Mouse (Mus musculus): ENCODE measurements at regions not wholly inside any gene's neighbourhood (a gene's known extent, or its start where the extent isn't known, plus 50 kb on each side); places are given as distances from the start of the nearest gene placed in this dataset.

- DNase-seq (ENCODE audit: extremely low read depth, insufficient read length, low spot score): no peak
Measured at GRCm38 (mm10) chr11:112542573-112542972, 239.5 kb upstream of the Sox9 start.

DNA sequence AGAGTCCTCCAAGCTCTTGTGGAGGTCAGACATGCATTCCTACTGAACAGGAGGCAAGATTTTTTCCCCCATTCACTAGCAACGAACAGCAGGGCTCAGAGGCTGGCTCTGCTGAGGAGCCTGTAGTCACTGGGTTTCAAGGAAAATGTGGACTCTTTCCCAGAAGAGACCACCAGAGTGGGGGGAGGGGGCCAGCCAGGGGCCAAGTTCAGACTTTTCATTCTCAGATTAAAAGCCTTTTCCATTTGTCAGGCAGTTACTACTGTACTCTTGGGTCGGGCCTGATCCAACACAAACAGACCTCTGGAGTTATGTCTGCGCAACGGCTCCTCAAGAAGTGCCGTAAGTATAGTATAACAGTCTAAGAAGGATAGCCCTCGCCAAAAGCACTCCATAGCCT is 238.6 kb upstream of the Sox9 start:
- no peak for DNase-seq (ENCODE audit: extremely low read depth, insufficient read length, low spot score)

DNA sequence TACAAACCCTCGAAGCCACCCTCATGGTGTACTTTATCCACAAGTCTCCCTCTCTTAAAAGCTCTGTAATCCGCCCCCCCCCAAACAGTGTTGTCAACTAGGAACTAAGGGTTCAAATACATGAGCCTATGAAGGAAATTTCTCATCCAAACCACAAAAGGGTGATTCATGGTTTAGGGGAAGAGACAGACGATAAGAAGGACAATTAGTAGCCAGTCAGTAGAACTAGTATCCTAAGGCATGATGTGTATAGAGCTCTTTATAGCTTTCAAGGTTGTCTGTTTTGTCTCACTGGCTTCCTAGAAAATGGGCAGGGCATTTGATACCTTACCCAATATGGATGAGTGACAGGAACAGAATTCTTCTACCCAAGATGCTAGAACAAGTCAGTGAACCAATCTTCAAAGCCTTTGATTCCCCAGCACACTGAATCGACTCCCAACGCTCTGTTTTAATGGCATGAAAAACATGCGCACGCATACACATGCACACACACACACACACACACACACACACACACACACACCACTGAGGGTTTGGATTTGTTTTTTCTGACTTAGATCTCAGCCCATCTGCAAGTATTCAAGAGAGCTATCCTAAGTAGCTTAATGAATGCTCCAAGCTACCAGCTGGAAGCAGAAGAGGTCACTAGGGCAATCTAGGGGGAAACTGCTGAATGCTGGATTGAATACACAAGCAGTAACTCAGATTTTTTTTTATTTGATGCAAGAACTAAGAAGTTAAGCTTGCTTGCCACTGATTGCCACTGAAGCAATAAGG is 236.6 kb upstream of the Sox9 start:
- DNase-seq (ENCODE audit: extremely low read depth, insufficient read length, low spot score): no peak

DNA sequence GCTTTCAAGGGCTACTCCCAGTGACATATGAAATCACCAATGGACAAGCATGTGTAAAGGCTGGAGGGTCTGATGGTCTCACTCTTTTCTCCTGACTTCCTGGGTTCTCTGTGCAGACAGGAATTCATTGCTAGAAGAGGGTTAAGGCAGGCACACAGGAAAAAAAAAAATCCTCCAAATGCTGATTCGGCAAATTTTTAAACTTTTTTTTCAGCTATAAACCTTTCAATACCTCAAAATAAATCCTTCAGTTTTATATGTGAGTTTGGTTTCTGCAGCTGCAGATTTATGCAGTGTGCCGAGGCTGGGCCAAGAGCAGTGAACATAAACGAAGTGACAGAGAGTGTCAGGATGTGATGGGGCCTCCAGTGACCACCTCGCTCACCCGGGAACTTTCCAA is 235.9 kb upstream of the Sox9 start:
- no peak for DNase-seq (ENCODE audit: extremely low read depth, insufficient read length, low spot score)

GRCm38 (mm10) chr11:112552838-112553237 is 229.2 kb upstream of the Sox9 start:
- DNase-seq (ENCODE audit: extremely low read depth, insufficient read length, low spot score): no peak

DNA sequence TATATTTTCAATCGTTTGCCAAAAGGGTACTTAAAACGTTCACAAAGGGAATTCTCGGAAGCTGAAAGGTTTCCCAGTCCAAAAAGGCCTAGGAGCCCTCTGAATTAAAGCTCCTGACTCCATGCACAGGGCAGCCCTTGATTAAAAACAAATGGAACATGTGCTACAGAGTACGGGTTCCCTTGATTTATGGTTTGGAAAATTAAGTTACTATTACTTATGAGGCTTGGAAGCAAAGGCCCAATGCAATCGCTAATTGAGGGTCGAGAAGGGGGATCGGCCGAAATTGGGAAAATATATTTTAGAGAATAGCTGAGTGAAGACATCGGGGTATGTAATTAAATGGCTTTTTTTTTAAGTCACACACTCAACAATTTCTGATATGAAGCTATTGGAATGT is 219.0 kb upstream of the Sox9 start:
- no peak for DNase-seq (ENCODE audit: extremely low read depth, insufficient read length, low spot score)

- DNase-seq (ENCODE audit: extremely low read depth, insufficient read length, low spot score): no peak
Measured at GRCm38 (mm10) chr11:112564706-112565215, 217.3 kb upstream of the Sox9 start.

GRCm38 (mm10) chr11:112566071-112566470 is 216.0 kb upstream of the Sox9 start:
- DNase-seq (ENCODE audit: extremely low read depth, insufficient read length, low spot score): no peak

DNA sequence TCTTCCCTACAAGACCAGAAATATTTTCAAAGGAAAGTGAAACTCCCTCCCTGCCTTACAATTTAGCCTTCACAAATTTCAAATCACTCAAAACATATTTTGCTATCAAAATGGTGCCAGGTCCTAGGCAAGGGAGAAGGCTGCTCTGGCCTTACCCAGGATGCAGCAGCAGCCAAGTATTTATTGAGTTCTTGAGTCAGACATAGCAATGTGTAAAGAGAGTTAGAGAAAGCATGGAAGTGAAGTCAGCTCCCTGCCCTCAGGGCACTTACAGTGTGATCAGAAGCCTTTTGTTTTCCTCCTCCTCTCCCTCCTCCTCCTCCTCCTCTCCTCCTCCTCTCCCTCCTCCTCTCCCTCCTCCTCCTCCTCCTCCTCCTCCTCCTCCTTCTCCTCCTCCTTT is 194.6 kb upstream of the Sox9 start:
- DNase-seq (ENCODE audit: extremely low read depth, insufficient read length, low spot score): no peak

DNA sequence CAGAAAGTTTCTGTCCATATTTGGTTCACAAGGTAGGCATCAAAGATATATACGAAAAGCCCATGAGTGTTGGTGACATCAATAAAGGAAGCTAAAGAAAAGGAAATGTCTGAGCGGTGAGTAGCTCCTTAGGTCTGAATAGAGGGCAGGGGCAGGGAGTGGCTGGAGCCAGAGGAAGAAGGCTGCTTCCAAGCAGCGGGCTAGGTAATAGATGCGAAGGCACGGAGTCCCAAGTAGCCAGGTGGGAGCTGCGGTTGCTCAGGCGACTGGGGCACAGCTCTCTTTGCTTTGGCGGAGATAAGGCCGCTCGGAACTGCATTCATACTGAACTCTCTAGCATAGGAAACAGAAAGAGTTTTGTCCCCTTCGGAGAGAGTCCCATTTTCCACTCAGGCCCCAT is 193.9 kb upstream of the Sox9 start:
- DNase-seq (ENCODE audit: extremely low read depth, insufficient read length, low spot score): no peak

DNA sequence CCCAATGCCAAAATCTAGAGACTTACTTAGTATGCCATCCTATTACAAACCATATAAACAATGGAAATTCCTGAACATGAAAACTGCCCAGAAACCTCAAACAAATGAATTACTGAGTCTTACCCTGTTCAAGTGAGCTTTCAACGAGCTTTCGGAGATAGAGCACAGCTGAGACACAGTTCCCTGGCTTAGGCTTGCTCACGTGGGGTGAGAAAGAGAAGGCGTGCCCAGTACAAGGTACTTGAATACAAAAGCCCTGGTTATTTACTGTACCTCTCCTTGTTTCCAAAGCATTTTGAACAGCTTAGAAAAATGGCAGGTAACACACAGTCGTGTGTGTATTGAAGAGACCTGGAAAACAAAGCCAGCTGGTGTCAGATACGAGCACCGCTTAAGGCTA is 191.8 kb upstream of the Sox9 start:
- no peak for DNase-seq (ENCODE audit: extremely low read depth, insufficient read length, low spot score)

DNA sequence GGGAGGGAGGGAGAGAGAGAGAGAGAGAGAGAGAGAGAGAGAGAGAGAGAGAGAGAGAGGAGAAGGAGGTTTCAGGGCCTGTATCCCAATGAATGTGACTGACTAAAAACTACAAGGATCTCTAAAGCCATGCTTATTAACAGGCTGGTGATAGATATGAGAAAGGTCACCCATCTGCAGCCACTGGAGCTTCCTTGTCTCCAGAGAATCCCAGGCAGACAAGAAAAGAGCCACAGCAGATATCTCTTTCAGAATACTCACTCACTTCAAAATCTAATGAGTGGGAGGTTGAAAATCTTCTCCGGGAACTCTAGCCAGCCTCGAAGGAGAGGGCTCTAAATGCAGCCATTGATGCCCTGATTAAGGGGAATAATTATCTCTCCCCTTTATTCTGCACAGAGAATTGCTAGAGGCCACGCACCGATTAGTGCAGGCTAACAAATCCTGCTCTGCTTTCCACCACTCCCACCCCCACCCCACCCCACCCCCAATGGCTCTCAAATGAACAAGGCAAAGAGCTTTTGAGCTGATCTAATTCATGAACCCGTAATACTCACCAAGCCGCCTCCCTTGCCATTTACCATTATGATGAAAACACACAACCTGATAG is 189.5 kb upstream of the Sox9 start:
- DNase-seq (ENCODE audit: extremely low read depth, insufficient read length, low spot score): no peak

DNA sequence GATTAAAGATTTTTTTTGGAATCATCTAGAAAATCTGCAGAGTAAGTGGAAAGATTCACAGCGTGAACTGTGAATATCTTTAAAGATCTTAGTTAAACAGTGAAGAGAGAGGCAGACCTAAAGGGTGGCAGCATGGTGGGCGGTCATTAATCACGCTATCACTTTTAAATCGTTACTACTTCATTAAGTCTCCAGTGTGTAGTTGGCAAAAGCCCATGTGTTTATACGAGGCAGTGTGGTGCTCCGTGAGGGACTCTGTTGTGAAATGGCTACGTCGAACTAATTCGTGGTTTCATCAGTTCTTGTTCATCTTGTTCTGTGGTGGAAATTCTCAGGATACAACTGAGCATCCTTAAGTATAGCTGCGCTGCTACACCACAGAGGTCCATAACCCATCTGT is 188.2 kb upstream of the Sox9 start:
- DNase-seq (ENCODE audit: extremely low read depth, insufficient read length, low spot score): no peak

DNA sequence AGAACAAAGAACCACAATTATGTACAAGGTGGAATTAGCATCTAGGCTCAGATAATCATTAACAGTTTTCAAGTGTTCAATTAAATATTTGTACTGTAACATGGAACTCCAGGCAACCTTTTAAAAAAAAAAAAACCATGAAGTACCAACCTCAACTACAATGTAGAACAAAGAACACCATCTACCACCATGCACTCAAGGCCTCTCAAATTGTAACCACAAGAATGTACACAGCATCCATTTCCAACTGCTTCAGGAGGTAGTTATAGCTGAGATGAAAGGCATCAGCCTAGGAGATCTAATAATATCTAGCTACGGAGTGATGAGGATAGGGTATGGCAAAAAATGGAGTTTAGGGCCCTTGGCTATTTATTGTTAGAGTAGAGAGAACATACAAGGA is 174.7 kb upstream of the Sox9 start:
- DNase-seq (ENCODE audit: extremely low read depth, insufficient read length, low spot score): no peak

GRCm38 (mm10) chr11:112609277-112609676 is 172.7 kb upstream of the Sox9 start:
- no peak for DNase-seq (ENCODE audit: extremely low read depth, insufficient read length, low spot score)

- peak; percentile 38 for DNase-seq (ENCODE audit: extremely low read depth, insufficient read length, low spot score)
Measured at GRCm38 (mm10) chr11:112611073-112611472, 171.0 kb upstream of the Sox9 start.

- peak; percentile 45 for DNase-seq (ENCODE audit: extremely low read depth, insufficient read length, low spot score)
Measured at GRCm38 (mm10) chr11:112615629-112616028, 166.4 kb upstream of the Sox9 start.

DNA sequence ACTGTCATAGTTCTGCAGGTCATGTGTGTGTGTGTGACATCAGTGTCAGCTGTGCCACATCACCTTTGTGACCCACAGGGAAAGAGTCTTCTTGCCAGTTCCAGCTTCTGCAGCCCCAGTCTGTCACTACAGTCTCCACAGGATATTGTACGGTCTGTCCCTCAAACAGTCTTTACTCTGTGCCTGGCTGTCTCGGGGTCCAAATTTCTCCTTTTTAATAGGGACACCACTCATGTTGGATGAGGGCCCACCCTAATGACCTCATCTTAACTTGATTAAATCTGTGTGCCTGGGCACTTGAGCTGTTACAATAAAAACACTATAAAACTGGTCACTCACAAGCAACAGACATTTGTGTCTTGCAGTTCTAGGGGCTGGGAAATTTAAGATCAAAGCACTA is 165.1 kb upstream of the Sox9 start:
- DNase-seq (ENCODE audit: extremely low read depth, insufficient read length, low spot score): no peak

DNA sequence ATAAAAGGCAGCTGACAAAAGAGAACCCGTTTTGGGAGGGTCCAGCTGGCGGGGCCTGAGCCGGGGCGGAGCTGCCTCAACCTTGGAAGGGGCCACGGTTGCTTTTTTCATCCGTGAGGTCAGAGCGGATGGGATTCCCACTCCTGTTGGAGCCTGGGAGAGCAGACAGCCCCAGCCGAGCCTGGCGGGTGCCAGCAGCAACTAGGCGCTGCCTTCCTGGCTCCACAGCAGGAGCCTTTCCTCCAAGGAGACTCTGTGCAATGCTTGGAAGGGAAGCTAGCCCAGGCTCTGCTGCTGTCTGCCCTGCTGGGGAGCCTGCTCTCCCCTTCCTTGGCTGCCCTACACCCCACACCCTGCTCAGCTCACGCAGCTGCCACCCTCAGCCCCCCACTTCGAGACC is 161.1 kb upstream of the Sox9 start:
- DNase-seq (ENCODE audit: extremely low read depth, insufficient read length, low spot score): peak; percentile 86

DNA sequence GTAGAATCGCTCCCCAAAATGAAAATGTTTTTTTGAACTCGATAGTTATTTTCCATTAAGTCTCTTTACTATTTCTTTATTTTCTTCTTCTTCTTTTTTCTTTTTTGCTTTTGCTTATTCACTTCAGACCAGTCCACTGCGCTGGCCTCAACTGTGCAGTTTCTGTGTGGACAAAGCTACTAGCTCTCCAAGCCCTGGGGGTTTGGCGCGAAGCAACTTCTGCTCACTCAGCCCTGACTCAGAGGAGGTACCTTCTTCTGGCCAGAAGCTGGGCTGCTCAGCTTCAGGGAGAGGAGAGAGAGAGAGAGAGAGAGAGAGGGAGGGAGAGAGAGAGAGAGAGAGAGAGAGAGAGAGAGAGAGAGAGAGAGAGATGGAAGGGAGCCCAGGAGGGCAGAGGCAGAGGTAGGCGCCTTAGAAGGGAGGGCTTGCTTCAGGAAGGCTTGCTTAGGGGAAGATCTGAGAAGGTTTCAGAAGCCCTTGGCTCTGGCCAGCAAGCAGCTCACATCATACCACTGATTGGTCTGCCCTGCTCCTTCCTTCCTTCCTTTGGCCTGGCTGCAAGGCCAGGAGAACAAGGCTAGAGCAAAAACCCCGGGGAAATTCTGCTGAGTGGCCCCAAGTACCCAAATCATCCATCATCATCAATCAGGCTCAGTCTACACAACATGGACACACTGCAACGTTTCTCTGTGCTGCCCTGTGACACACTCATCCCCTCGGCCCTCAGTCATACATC is 160.5 kb upstream of the Sox9 start:
- DNase-seq (ENCODE audit: extremely low read depth, insufficient read length, low spot score): no peak

DNA sequence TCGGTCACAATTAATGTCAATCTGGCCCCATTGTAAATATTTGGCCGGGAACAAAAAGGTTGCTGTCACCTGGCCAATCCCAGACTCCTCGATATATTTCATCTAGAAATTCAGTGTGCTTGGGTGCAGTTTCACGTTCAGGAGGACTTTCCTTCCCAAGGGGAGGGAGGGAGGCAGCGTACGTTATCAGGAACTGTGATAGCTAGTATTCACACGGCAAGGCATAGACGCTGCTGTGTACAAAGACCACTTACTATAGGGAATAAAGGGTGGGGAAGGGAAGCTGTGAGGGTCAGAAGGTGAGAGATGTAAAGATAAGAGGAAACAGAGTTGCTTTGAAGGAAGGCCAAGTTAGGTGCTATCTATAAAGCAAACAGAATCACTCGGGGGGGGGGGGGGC is 132.7 kb upstream of the Sox9 start:
- DNase-seq (ENCODE audit: extremely low read depth, insufficient read length, low spot score): no peak
